Mouse (Mus musculus) brain, embryonic 14.5 days (tissue): ENCODE data around the gene Lsamp.

Source experiments
- CTCF ChIP-seq: fragments of 200-500 bp; IDR thresholded peaks from 2 replicates; pipeline ENCODE4 v1.5.1; 2012; ENCODE audit warnings: inconsistent platforms, mild to moderate bottlenecking, moderate library complexity, borderline replicate concordance; ENCODE audit not compliant: insufficient read depth, insufficient read length; ENCODE audit errors: extremely low read depth
- POLR2A ChIP-seq: fragments of 200-500 bp; IDR thresholded peaks from 2 replicates; pipeline ENCODE4 v1.6.1; 2012; ENCODE audit warnings: mild to moderate bottlenecking, inconsistent platforms, borderline replicate concordance; ENCODE audit not compliant: poor library complexity, insufficient read depth, insufficient read length, severe bottlenecking; ENCODE audit errors: extremely low read depth

GRCm38 (mm10) chr16:39994821-39995220 lies 10.7 kb downstream of the Lsamp start:
- TF ChIP-seq CTCF: no peak
- no peak for TF ChIP-seq POLR2A
